Mouse (Mus musculus): ENCODE data around the gene Best1.

DNA sequence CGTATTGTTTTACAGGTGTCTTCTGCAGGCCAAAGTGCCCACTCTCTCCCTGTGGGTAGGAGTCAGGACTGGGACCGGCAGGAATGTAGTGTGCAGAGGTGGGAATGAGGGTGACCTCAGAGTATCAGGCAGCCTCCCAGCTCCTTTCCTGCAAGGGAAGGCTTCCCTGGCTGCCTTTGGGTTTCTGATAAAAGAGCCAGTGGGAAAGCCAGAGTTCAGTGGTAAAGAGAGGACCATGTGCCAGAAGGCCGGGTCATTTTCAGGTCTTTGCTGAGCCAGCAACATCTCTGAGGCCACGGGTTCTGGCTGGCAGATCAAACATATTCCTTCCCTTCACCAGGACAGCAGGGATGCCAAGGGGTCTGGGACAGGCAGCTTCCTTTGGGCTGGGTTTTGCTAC is 44.9 kb upstream of the Best1 start:
- no peak for TF ChIP-seq POLR2A (IDR thresholded peaks at IDR 0.05; ENCODE audit: low read depth, low read length)
- no peak for TF ChIP-seq CTCF (conservative IDR thresholded peaks at IDR 0.05; ENCODE audit: insufficient read depth, insufficient read length, low read depth, low read length)

All from kidney, adult 2 months (tissue).